Mouse (Mus musculus) fibroblast of lung, adult 2 months (primary cell): ENCODE results near the gene Inpp5a.

Experiments used
- DNase-seq: peaks from one replicate; pipeline ENCODE4 v3.0.0-alpha.2; 2011; ENCODE audit warnings: low read depth

Gene Inpp5a

DNA sequence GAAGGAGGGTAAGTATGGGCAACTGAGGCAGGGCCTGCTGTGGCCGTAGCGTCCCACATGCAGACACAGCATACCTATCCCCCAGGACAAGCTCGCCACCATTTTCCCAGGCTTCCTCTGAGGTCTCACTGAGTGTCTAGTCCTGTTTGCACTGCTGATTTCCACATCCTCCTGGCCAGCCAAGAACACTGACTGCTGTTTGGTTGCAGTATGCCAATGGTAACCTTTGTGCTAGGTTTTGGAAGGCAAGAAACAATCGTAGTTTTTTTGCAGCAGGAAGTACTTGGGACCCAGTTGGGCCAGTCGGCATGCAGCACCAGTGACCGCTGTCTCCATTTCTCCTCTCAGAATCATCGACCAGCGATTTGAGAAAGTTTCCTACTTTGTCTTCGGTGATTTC, 148.9 kb downstream of the Inpp5a start:
- no peak for DNase-seq

- no peak for DNase-seq
These were observed 149.6 kb downstream of the Inpp5a start for GRCm38 (mm10) chr7:139538541-139538940.

DNA sequence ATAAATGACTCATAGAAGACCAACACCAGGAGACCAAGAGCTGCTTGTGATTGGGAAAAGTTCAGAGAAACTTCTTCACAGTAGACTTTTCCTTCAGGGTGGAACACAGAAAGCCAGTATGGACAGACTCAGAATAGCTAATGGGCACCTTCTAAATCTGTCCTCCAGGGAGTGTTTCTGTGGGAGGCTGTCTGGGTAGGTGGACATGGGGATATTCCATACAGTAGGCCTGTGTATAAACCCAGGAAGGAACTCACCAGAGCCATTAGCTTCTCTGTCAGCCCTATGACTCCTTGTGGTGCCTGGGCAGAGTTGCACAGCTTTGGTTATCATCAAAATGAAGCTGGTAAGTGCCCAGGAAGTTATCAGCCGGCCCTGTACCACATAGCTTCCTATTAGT, 151.7 kb downstream of the Inpp5a start:
- DNase-seq, result no peak

DNA sequence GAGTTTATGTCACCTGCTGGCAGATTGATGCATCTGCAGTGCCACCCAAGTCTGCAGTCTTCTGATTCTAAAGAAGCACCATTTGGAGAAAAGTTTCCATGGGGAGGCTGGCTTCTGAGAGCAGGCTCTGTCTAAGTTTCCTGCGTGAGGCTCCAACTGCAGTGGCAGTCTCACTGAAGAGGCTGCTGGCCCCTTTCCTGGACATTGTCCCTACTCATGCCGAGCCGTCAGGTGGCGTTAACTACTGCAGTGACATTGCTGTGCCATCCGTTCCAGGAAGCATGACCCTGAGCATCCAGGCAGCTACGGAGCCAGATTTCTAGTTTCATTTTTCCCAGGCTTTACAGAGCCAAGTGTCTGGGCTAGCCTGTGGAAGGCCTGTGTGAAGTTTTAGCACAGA, 152.5 kb downstream of the Inpp5a start:
- no peak for DNase-seq

- DNase-seq, result no peak
These were observed 156.1 kb downstream of the Inpp5a start for GRCm38 (mm10) chr7:139544706-139545625.

DNA sequence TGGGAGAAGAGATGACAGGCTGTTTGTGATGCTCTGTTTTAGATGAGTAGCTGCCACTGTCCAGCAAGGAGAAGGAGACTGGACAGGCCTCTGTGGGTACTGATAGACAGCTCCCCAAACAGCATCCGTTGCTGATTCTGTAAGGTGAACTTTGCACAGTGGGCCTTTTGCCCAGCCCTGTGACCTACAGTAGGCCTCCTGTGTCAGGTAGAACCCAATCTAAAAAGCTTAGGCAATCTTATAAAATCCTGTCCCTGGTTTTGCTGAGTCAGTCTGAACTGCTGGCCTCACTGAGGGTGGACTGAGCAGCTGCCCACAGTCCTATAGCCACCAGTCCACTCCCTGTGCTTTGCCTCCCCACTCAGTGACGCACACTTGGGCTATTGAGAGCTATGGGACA, 158.4 kb downstream of the Inpp5a start:
- DNase-seq, result no peak

DNA sequence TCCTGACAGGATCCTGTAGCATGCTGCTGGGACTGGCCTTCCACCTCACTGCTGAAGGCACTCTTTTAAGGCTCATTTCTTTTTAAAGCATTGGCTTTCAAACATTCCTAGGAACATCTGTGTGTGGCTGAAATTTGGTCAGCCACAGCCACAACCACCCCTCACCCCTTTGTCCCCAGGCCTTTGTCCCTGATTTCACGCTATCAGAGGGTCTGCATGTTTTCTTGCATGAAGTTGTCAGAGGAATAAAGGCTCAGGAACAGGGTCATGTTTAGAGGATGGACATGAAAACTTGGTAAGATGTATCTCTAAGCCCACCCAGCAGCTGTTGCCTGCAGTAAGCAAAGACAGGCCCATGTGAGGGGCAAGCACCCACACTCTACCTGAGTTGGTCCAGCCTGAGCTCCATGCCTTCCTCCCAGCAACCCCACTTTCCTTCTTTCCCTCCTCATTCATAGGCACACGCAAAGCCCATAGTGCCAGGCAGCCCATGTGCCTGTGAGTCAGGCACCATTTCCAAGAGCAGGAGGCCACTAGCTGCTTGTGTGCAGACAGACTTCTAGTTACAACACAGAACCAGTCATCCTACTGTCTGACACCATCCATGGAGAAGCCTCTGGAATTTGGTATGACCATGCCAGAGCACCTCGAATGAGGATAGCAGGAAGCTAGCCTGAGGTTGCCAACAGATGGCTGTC, 161.3 kb downstream of the Inpp5a start:
- DNase-seq, result no peak

DNA sequence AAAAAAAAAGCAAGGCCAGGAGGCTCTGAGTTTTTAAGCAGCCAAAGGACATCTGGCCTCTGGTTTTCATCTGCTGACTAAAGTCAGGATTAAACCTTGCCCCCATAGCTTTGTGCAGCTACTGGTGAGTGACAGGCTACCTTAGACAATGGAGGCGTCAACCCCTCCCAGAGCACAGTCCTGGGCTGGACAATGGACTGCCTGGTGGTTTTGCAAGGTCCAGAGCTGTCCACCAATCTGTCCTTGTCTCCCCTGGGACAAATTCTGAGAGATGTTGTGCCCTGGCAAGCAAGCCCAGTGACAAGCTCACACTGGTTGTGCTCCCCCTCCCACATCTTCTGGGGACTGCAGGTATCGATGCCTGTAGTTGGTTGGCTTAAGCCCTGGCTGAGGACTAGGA, 162.6 kb downstream of the Inpp5a start:
- DNase-seq, result no peak

DNA sequence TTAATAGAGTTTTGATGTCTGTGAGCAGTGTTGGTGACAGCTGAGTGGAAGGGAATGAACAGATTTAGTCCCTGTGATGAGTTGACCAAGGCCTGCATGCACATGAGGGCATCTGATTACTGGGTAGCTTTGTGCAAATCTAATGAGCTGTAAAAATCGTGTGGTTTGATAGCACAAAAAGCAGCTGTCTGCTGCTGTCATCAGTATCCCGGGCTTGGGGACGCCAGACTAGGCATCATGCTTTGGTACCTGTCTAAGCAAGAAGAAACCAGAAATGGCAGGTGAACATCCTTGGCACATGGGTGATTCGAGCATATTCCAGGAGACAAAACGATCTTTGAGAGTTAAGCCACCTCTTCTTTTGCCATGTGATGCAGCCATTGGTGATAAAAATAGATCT, 167.4 kb downstream of the Inpp5a start:
- DNase-seq, result no peak

DNA sequence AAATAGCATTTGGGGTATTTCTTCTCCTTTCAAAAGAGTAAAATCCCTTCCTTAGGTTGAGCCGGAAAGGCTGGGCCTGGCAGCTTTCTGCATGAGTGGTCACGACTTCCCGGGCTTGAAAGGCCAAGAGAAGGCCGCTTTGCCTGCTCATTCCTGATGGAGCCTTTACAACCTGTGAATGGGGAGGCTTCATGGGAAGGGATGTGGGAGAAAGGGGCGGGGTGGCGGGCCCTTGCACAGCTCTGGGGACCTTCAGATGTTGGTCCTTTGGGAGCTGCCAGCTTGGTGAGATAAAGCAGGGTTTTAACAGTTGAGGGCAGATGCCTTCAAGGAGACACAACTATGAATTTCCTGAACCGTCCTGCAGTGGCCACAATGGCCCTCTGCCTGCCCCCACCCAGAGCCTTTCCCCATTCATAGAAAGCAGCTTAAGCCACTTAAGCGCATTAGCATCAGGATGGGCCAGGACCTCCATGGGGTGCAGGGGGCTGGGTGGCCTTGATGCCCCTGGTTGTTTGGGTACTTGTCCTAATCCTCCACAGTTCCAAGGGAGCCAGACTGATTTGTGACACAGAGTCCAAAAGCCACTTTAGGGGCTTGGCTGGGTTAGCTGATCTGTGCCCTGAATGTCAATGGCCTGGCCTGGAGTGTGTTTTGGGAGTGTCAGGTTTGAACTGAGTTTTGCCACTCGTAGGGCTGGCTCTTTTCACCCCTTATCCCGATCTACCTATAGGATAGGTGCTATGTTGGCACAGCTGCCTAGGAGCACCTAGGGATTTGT, 168.0 kb downstream of the Inpp5a start:
- DNase-seq, result no peak

GRCm38 (mm10) chr7:139559659-139560058, 170.8 kb downstream of the Inpp5a start:
- no peak for DNase-seq

- no peak for DNase-seq
These were observed 174.5 kb downstream of the Inpp5a start for GRCm38 (mm10) chr7:139563425-139563824.

- DNase-seq, result no peak
These were observed 175.3 kb downstream of the Inpp5a start for GRCm38 (mm10) chr7:139564161-139564560.

DNA sequence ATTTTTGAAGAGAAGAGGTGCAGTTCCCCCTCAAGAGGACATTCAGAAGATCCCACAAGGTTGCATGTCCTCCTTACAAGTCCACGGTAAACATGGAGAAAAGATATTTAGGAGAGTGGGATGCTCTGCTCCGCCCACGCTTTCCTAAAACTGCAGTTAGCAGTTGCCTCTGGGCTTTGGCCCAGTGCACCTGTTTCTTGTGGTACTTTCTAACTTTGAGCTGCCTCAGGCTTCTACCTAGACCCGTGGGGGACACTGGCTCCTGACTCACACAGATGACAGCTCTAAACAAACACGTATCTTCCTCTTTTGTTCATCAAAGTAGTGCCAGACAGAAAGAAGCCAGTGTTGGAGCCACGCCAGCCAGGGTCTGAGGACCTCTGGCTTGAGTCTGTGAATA, 177.1 kb downstream of the Inpp5a start:
- no peak for DNase-seq

GRCm38 (mm10) chr7:139566533-139566932, 177.6 kb downstream of the Inpp5a start:
- no peak for DNase-seq

- DNase-seq, result no peak
These were observed 181.9 kb downstream of the Inpp5a start for GRCm38 (mm10) chr7:139570788-139571187.

DNA sequence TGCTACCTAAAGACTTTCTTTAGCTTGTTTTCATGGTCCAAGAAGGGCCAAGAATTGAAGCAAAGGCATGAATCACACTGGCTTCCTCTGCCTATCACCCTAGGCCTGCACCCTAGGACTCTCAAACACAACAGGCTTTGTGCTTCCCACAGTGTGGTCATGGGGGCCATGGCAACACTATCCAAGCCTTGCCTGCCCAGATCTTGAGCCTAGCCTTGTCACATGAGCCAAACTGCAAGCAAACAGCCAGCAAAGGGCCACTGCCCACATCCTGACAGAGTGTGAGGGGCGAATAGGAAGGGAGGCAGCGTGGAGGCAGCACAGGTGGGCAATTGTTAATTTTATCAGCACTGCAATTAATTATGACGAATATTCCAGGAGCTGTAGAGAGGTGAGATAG, 183.8 kb downstream of the Inpp5a start:
- DNase-seq, result no peak

DNA sequence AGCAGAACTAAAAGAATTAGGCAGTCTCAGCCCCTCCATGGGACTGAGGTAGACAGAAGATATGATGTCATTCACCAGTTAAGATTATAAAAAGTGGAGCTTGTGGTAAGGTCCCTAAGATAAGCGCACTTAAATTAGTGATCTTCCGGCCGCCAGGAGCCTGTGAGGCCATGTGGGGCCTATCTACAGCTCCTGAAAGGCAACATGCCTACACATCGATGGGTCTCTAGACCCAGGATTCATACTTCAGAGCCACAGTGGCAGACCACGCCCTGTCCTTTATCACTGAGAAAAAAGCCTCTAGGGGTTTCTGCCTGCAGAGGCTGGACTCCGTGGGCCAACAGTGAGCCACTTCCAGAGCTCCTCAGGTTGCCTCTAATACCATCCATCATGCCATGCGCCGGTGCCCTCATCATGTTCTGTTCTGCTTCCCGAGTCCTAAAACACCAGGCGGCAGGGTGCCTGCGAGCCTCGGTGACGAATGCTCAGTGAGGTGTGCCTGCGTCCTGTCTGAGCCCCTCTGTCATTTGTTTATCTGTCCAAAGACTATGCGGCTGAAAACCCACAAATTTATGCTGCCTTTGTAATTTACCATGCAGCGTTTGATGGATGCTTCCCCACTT, 187.3 kb downstream of the Inpp5a start:
- no peak for DNase-seq

- no peak for DNase-seq
These were observed 190.5 kb downstream of the Inpp5a start for GRCm38 (mm10) chr7:139579261-139579905.

DNA sequence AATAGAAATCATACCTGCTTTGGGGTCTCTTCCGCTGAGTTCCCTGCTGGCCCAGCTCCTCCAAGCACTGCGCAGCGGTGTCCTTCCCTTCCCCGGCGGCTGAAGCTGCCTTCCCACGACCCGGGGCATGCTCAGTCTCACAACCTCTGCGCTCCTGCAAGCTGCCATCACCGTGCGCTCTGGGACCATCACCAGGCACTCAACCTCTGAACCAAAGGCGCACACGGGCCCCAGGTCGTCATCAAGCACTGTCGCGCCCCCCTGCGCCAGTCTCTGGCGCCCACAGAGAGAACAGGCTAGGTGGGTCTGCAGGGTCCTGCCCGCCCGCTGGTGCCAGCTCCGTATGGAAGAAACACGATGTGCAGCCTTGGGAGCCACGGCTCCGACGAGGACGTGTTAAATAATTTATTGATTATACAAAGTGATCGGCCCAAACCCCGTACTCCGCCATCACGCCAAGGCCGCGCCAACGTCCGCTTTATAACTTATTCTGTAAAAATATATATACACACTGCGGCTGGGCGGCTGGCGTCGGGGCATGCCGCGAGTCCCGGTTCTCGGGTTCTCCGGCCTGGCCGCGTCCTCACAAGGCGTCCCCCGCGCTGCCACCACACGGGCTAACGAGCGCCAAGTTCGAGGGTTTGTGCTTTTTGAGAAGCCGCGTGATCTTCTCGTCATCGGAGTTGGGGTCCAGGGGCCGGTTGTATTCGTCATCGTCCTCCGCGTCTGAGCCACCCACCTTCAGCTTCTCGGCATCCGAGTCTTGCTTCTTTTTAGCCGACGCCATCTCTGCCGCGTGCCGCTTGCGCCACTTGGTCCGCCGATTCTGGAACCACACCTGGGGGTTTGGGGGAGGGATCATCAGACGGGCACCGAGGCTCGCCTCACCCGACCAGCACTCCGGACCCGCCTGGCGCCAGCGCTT, 192.2 kb downstream of the Inpp5a start:
- DNase-seq, result no peak
